8 mouse cellular contexts compared by ENCODE assay signal in the genomic region with DNA sequence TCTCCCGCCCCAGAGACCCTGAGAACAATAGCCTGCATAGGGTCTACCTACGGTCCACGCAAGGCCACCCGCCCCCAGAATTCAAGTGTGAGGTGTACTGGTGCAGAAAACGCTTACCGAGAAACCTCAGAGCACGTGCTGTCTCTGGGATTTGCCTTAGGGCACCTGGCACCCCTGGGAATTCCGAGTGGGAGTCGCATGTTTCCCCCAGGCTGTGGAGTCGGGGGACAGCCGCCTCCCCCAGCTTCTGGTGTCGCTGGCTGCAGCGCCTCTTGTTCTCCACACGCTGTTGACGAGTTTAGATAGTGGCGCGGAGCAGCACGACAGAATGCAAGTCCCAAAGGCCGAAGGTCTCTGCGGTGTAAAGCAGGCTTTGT. TPM values are rescaled to one million over a fixed set of nuclear protein-coding genes. Genes with fewer than 3 reads are reported as not detected.
DNase-seq lines count a peak whose midpoint lies in the region; ATAC-seq and TF ChIP-seq lines count a peak whose summit lies in the region.

No protein-coding gene starts in this region.

- ATAC-seq in hindbrain, embryonic 11.5 days (ENCODE audit: low FRiP score): peak; percentile 41
- ATAC-seq in liver, embryonic 14.5 days (ENCODE audit: insufficient read depth): no peak
- ATAC-seq in stomach, embryonic 14.5 days (ENCODE audit: insufficient number of reproducible peaks, insufficient read depth, low FRiP score, low read depth): no peak

- no peak overlapping the region for H3K27ac ChIP-seq in thymus, adult 2 months (ENCODE audit: control insufficient read depth, insufficient read depth, low read length)
- H3K27ac ChIP-seq in hindbrain, embryonic 11.5 days (ENCODE audit: low read depth, low read length): peak overlapping the region; percentile 94
- no peak overlapping the region for H3K27ac ChIP-seq in liver, embryonic 14.5 days
- H3K27ac ChIP-seq in stomach, embryonic 14.5 days (ENCODE audit: low read length): no peak overlapping the region

- H3K4me2 ChIP-seq in hindbrain, embryonic 11.5 days (replicated peaks; ENCODE audit: low read depth, low read length): peak overlapping the region; percentile 81
- peak overlapping the region; percentile 28 for H3K4me2 ChIP-seq in liver, embryonic 14.5 days (ENCODE audit: low read depth)
- H3K4me2 ChIP-seq in stomach, embryonic 14.5 days (replicated peaks; ENCODE audit: low read depth, low read length): peak overlapping the region; percentile 96

- H3K9ac ChIP-seq in hindbrain, embryonic 11.5 days (ENCODE audit: low read depth, low read length): peak overlapping the region; percentile 94
- H3K9ac ChIP-seq in liver, embryonic 14.5 days (replicated peaks): no peak overlapping the region
- no peak overlapping the region for H3K9ac ChIP-seq in stomach, embryonic 14.5 days (replicated peaks; ENCODE audit: low read depth, low read length)

- no peak for TF ChIP-seq POLR2A in thymus, adult 2 months (IDR thresholded peaks at IDR 0.05; ENCODE audit: control insufficient read depth, extremely low read depth, insufficient read depth, low read length, poor library complexity)

- TF ChIP-seq CTCF in thymus, adult 2 months (IDR thresholded peaks at IDR 0.05; ENCODE audit: borderline replicate concordance, control insufficient read depth, extremely low read depth, insufficient read depth, low read length, poor library complexity): no peak
- no peak for TF ChIP-seq CTCF in liver, embryonic 14.5 days (IDR thresholded peaks at IDR 0.05; ENCODE audit: low read depth)

- H3K36me3 ChIP-seq in thymus, adult 2 months (ENCODE audit: control insufficient read depth, insufficient read depth, low read length): no peaks in the 10 kb centered on the region
- H3K36me3 ChIP-seq in hindbrain, embryonic 11.5 days (ENCODE audit: control insufficient read depth, insufficient read depth, low read length): no peaks in the 10 kb centered on the region
- no peaks in the 10 kb centered on the region for H3K36me3 ChIP-seq in liver, embryonic 14.5 days (replicated peaks; ENCODE audit: control insufficient read depth, insufficient read depth, low read depth)
- no peaks in the 10 kb centered on the region for H3K36me3 ChIP-seq in stomach, embryonic 14.5 days (ENCODE audit: control insufficient read depth, insufficient read depth, low read length)

- H3K4me3 ChIP-seq in thymus, adult 2 months (ENCODE audit: control insufficient read depth, insufficient read depth, low read length): no peak overlapping the region
- H3K4me3 ChIP-seq in hindbrain, embryonic 11.5 days (ENCODE audit: low read depth, low read length): peak overlapping the region; percentile 83
- H3K4me3 ChIP-seq in liver, embryonic 14.5 days (ENCODE audit: insufficient read depth in 1 of 2, low read depth in 2 of 2, low read length in 2 of 2): no peak overlapping the region
- peak overlapping the region; percentile 46 for H3K4me3 ChIP-seq in stomach, embryonic 14.5 days (ENCODE audit: low read depth, low read length)

- H3K27me3 ChIP-seq in thymus, adult 2 months (ENCODE audit: control insufficient read depth, insufficient read depth, low read length): peaks cover 18% of the 10 kb centered on the region; the same call in 1 of the 2 replicates
- H3K27me3 ChIP-seq in hindbrain, embryonic 11.5 days (ENCODE audit: control insufficient read depth, insufficient read depth, low read length): peaks cover 4% of the 10 kb centered on the region; the same call in 1 of the 2 replicates
- H3K27me3 ChIP-seq in liver, embryonic 14.5 days (ENCODE audit: control insufficient read depth, insufficient read depth, low read length): peaks cover 52% of the 10 kb centered on the region
- peaks cover 12% of the 10 kb centered on the region; the same call in 1 of the 2 replicates for H3K27me3 ChIP-seq in stomach, embryonic 14.5 days (ENCODE audit: control insufficient read depth, insufficient read depth, low read length)

- 4% methylated on average over 20 of the region's 20 CpGs for WGBS in thymus, adult 2 months
- under 1% methylated on average over 20 of the region's 20 CpGs for WGBS in hindbrain, embryonic 11.5 days
- 1% methylated on average over 20 of the region's 20 CpGs for WGBS in liver, embryonic 14.5 days (ENCODE audit: insufficient replicate concordance)
- WGBS in stomach, embryonic 14.5 days: 1% methylated on average over 20 of the region's 20 CpGs

- peak; percentile 11 to 18 for DNase-seq in adrenal gland, postnatal 36 days
- no peak for DNase-seq in adrenal gland, adult 2 months
- peak; percentile 4 for DNase-seq in thymus, postnatal 14 days
- DNase-seq in thymus, adult 2 months: no peak
- no peak for DNase-seq in hindbrain, embryonic 11.5 days (ENCODE audit: low spot score)
- no peak for DNase-seq in liver, embryonic 14.5 days (ENCODE audit: low read depth in 3 of 3, low spot score in 3 of 3)
- DNase-seq in spleen, adult 18-20 months: no peak

- peaks cover 18% of the 10 kb centered on the region for H3K4me1 ChIP-seq in thymus, adult 2 months (replicated peaks; ENCODE audit: control insufficient read depth, insufficient read depth, low read length)
- no peaks in the 10 kb centered on the region; the same call in 1 of the 2 replicates for H3K4me1 ChIP-seq in hindbrain, embryonic 11.5 days (replicated peaks; ENCODE audit: control insufficient read depth, insufficient read depth, low read length)
- no peaks in the 10 kb centered on the region for H3K4me1 ChIP-seq in liver, embryonic 14.5 days (replicated peaks; ENCODE audit: control insufficient read depth in 2 of 2, insufficient read depth in 2 of 2, low read length in 1 of 2)
- peaks cover 12% of the 10 kb centered on the region; the same call in 1 of the 2 replicates for H3K4me1 ChIP-seq in stomach, embryonic 14.5 days (ENCODE audit: control insufficient read depth, insufficient read depth, low read length)

- no peak for TF ChIP-seq EP300 in liver, embryonic 14.5 days (IDR thresholded peaks at IDR 0.05; ENCODE audit: low read depth)

- no peaks in the 10 kb centered on the region for H3K9me3 ChIP-seq in hindbrain, embryonic 11.5 days (ENCODE audit: control insufficient read depth, low read length)
- no peaks in the 10 kb centered on the region for H3K9me3 ChIP-seq in liver, embryonic 14.5 days (ENCODE audit: control insufficient read depth, low read length)
- H3K9me3 ChIP-seq in stomach, embryonic 14.5 days (ENCODE audit: control insufficient read depth, low read depth, low read length): no peaks in the 10 kb centered on the region

RNA-seq across cellular contexts. Expression of a gene that starts 1.9 kb away (rescaled TPM):
- 1 to 10 TPM in 1 of 2 experiments, under 1 TPM in 1; 0.86 to 1.1 TPM for total RNA-seq in adrenal gland, postnatal 36 days (2021)
- total RNA-seq in adrenal gland, adult 2 months (2021): 1 to 10 TPM in 1 of 2 experiments, under 1 TPM in 1; 0.92 to 2.3 TPM
- polyA plus RNA-seq in adrenal gland, adult 2 months (2012; rRNA removed): 0.62 and 0.98 TPM in 2 replicates
- 0.75 and 0.92 TPM in 2 replicates for polyA plus RNA-seq in thymus, adult 2 months (2012; rRNA removed)
- 86.1 and 90.1 TPM in 2 replicates for polyA plus RNA-seq in hindbrain, embryonic 11.5 days (2014; fragmentation: Nextera tagmentation; extraction: Ambion mirVana)
- polyA plus RNA-seq in liver, embryonic 14.5 days (2012; rRNA removed): 0.15 and 0.49 TPM in 2 replicates
- polyA plus RNA-seq in liver, embryonic 14.5 days (2014; fragmentation: Nextera tagmentation; extraction: Ambion mirVana): 0.10 and 0.23 TPM in 2 replicates
- 10.3 and 11.0 TPM in 2 replicates for polyA plus RNA-seq in stomach, embryonic 14.5 days (2014; fragmentation: Nextera tagmentation; extraction: Ambion mirVana)

RNA-seq across cellular contexts. Expression of a gene that starts 46.7 kb away (rescaled TPM):
- total RNA-seq in adrenal gland, postnatal 36 days (2021): 10 to 100 TPM; 10.2 to 11.9 TPM
- total RNA-seq in adrenal gland, adult 2 months (2021): 1 to 10 TPM; 5.1 to 6.4 TPM
- polyA plus RNA-seq in adrenal gland, adult 2 months (2012; rRNA removed): 10.9 and 14.5 TPM in 2 replicates
- polyA plus RNA-seq in thymus, adult 2 months (2012; rRNA removed): 161 and 208 TPM in 2 replicates
- 324 and 338 TPM in 2 replicates for polyA plus RNA-seq in hindbrain, embryonic 11.5 days (2014; fragmentation: Nextera tagmentation; extraction: Ambion mirVana)
- 116 and 122 TPM in 2 replicates for polyA plus RNA-seq in liver, embryonic 14.5 days (2012; rRNA removed)
- 209 and 236 TPM in 2 replicates for polyA plus RNA-seq in liver, embryonic 14.5 days (2014; fragmentation: Nextera tagmentation; extraction: Ambion mirVana)
- polyA plus RNA-seq in stomach, embryonic 14.5 days (2014; fragmentation: Nextera tagmentation; extraction: Ambion mirVana): 264 and 303 TPM in 2 replicates

Comparison
In these comparisons a context has a peak if more than half of its experiments do, and no peak if none do; other contexts are left out.
1. DNase-seq: peak in adrenal gland, postnatal 36 days (2 of 2) and thymus, postnatal 14 days (single experiment); none in adrenal gland, adult 2 months (single experiment), thymus, adult 2 months (single experiment), hindbrain, embryonic 11.5 days (single experiment), liver, embryonic 14.5 days (0 of 3) and spleen, adult 18-20 months (0 of 2).
2. H3K4me3 ChIP-seq: peak in hindbrain, embryonic 11.5 days (single experiment) and stomach, embryonic 14.5 days (single experiment); none in thymus, adult 2 months (single experiment) and liver, embryonic 14.5 days (0 of 2).
3. H3K4me2 ChIP-seq: peak in every context shown above with its lines; median percentile 96 in stomach, embryonic 14.5 days; 81 in hindbrain, embryonic 11.5 days; 28 in liver, embryonic 14.5 days.